Comparison of ENCODE assay signal across 26 mouse cellular contexts in the genomic region with DNA sequence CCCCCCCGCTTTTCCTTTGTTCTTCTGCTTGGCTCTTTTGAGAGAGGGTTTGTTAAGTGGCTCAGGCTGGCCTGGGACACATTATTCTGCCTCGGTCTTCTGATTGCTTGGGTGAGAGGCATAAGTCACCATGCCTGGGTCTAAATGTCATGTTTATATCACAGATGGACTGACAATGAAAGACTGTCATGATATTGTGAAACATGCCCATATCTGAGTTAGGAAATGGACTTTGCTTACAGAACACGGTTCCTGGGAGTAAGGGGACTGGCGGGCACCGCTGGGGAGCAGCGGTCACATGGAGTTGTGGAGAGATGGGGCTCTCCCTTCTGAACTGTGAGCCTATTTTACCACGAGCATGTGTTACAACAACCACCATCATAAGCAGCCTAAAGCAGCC. TPM values are rescaled to one million over a fixed set of nuclear protein-coding genes. Genes with fewer than 3 reads are reported as not detected.
DNase-seq lines count a peak whose midpoint lies in the region; ATAC-seq and TF ChIP-seq lines count a peak whose summit lies in the region.
"Had no signal": no experiment of that assay in that cellular context is flagged by ENCODE, and none has a peak within 500 bp of the region (broad histone marks: within the 10 kb centered on the region; RNA-seq: fewer than 3 reads in every experiment).

No protein-coding gene starts in this region.

- WGBS in liver, adult 2 months = 22% methylated on average over 7 of the region's 7 CpGs
- WGBS in midbrain, embryonic 12.5 days = 64% methylated on average over 6 of the region's 7 CpGs
- 67% methylated on average over 7 of the region's 7 CpGs for WGBS in midbrain, embryonic 10.5 days
- 66% methylated on average over 7 of the region's 7 CpGs for WGBS in intestine, embryonic 15.5 days
- WGBS in liver, postnatal 0 days (ENCODE audit: insufficient replicate concordance) = 62% methylated on average over 7 of the region's 7 CpGs

- no peaks in the 10 kb centered on the region for H3K9me3 ChIP-seq in midbrain, embryonic 12.5 days
- no peaks in the 10 kb centered on the region for H3K9me3 ChIP-seq in midbrain, embryonic 10.5 days (replicated peaks)
- no peaks in the 10 kb centered on the region for H3K9me3 ChIP-seq in intestine, embryonic 15.5 days
- H3K9me3 ChIP-seq in liver, postnatal 0 days (ENCODE audit: low read length) = no peaks in the 10 kb centered on the region
- H3K9me3 ChIP-seq: embryonic facial prominence, embryonic 13.5 days; heart, embryonic 15.5 days; hindbrain, embryonic 15.5 days; limb, embryonic 13.5 days; stomach, embryonic 15.5 days had no signal

- no peak for ATAC-seq in midbrain, embryonic 12.5 days (ENCODE audit: low FRiP score, low read depth)
- ATAC-seq in intestine, embryonic 15.5 days = peak; percentile 39
- peak; percentile 68 for ATAC-seq in liver, postnatal 0 days
- ATAC-seq: midbrain, embryonic 16.5 days had no signal

- peak overlapping the region; percentile 55 for H3K27ac ChIP-seq in liver, adult 2 months (replicated peaks; ENCODE audit: insufficient read depth, low read depth, low read length)
- 0 out of 2 replicates have a peak overlapping the region, but pooled peaks have one; percentile 20 for H3K27ac ChIP-seq in midbrain, embryonic 12.5 days (replicated peaks)
- no peak overlapping the region; the same call in 1 of the 2 replicates for H3K27ac ChIP-seq in midbrain, embryonic 10.5 days (replicated peaks)
- H3K27ac ChIP-seq in intestine, embryonic 15.5 days = no peak overlapping the region
- peak overlapping the region; percentile 74 for H3K27ac ChIP-seq in liver, postnatal 0 days (ENCODE audit: low read depth)
- H3K27ac ChIP-seq: embryonic facial prominence, embryonic 13.5 days; gastrocnemius, adult 2 months; heart, embryonic 15.5 days; hindbrain, embryonic 15.5 days; limb, embryonic 13.5 days; stomach, embryonic 15.5 days had no signal

- peaks cover 14% of the 10 kb centered on the region for H3K4me1 ChIP-seq in liver, adult 2 months (ENCODE audit: control insufficient read depth, insufficient read depth, low read length)
- H3K4me1 ChIP-seq in midbrain, embryonic 12.5 days = peaks cover 4% of the 10 kb centered on the region; the same call in 1 of the 2 replicates
- peaks cover 9% of the 10 kb centered on the region for H3K4me1 ChIP-seq in midbrain, embryonic 10.5 days
- 0 out of 2 replicates have a peak, but pooled peaks cover 3% of the 10 kb centered on the region for H3K4me1 ChIP-seq in intestine, embryonic 15.5 days (replicated peaks)
- H3K4me1 ChIP-seq in liver, postnatal 0 days (ENCODE audit: insufficient read depth) = peaks cover 37% of the 10 kb centered on the region
- H3K4me1 ChIP-seq: heart, embryonic 15.5 days; hindbrain, embryonic 15.5 days; limb, embryonic 13.5 days; stomach, embryonic 15.5 days had no signal

- TF ChIP-seq CTCF in liver, adult 2 months (IDR thresholded peaks at IDR 0.05; ENCODE audit: low read depth, low read length) = no peak
- TF ChIP-seq CTCF in liver, postnatal 0 days (IDR thresholded peaks at IDR 0.05; ENCODE audit: low read depth) = no peak

- H3K79me2 ChIP-seq in liver, adult 2 months (ENCODE audit: control insufficient read depth, insufficient read depth, low read length) = peaks cover 12% of the 10 kb centered on the region; the same call in 1 of the 2 replicates

- TF ChIP-seq POLR2A in liver, adult 2 months (IDR thresholded peaks at IDR 0.05; ENCODE audit: extremely low read depth, insufficient read depth, low read length) = no peak

- DNase-seq in liver, adult 2 months (ENCODE audit: extremely low read depth, low read depth, low spot score) = peak; percentile 94
- no peak for DNase-seq in liver
- DNase-seq in midbrain, embryonic 10.5 days (ENCODE audit: low spot score) = no peak
- DNase-seq in liver, postnatal 0 days = no peak
- no peak for DNase-seq in retina, embryonic 14.5 days (ENCODE audit: low spot score)
- DNase-seq: adrenal gland, postnatal 14 days; cerebellum, adult 2 months; cerebellum, postnatal 25 days; gastrocnemius, adult 2 months; heart, postnatal 36 days; kidney, postnatal 25 days; lung, postnatal 10 days; right cerebral cortex, adult 18-20 months; right cerebral cortex, postnatal 4 days; thymus, adult 18-20 months; thymus, postnatal 36 days had no signal

- TF ChIP-seq EP300 in liver, postnatal 0 days (IDR thresholded peaks at IDR 0.05; ENCODE audit: low read depth) = peak; percentile 60

- H3K27me3 ChIP-seq in liver, adult 2 months (ENCODE audit: control insufficient read depth, insufficient read depth, low read length) = no peaks in the 10 kb centered on the region
- H3K27me3 ChIP-seq in midbrain, embryonic 12.5 days = no peaks in the 10 kb centered on the region
- H3K27me3 ChIP-seq in midbrain, embryonic 10.5 days (ENCODE audit: low read depth, poor library complexity, severe bottlenecking) = no peaks in the 10 kb centered on the region
- H3K27me3 ChIP-seq in intestine, embryonic 15.5 days (replicated peaks) = no peaks in the 10 kb centered on the region
- no peaks in the 10 kb centered on the region for H3K27me3 ChIP-seq in liver, postnatal 0 days (ENCODE audit: insufficient read depth, low read length)
- H3K27me3 ChIP-seq: embryonic facial prominence, embryonic 13.5 days; heart, embryonic 15.5 days; hindbrain, embryonic 15.5 days; limb, embryonic 13.5 days; stomach, embryonic 15.5 days had no signal

- H3K4me2 ChIP-seq in midbrain, embryonic 12.5 days (replicated peaks) = no peak overlapping the region
- no peak overlapping the region for H3K4me2 ChIP-seq in intestine, embryonic 15.5 days (replicated peaks)
- no peak overlapping the region for H3K4me2 ChIP-seq in liver, postnatal 0 days (ENCODE audit: low read depth, low read length)
- H3K4me2 ChIP-seq: embryonic facial prominence, embryonic 13.5 days; heart, embryonic 15.5 days; hindbrain, embryonic 15.5 days; limb, embryonic 13.5 days; stomach, embryonic 15.5 days had no signal

- H3K9ac ChIP-seq in liver, adult 2 months (ENCODE audit: low read depth, low read length) = no peak overlapping the region
- no peak overlapping the region for H3K9ac ChIP-seq in midbrain, embryonic 12.5 days (replicated peaks)
- no peak overlapping the region for H3K9ac ChIP-seq in intestine, embryonic 15.5 days
- H3K9ac ChIP-seq in liver, postnatal 0 days (replicated peaks) = no peak overlapping the region
- H3K9ac ChIP-seq: embryonic facial prominence, embryonic 13.5 days; heart, embryonic 15.5 days; hindbrain, embryonic 15.5 days; limb, embryonic 13.5 days; stomach, embryonic 15.5 days had no signal

- no peak overlapping the region for H3K4me3 ChIP-seq in liver, adult 2 months (ENCODE audit: insufficient read depth, low read depth, low read length)
- no peak overlapping the region for H3K4me3 ChIP-seq in midbrain, embryonic 12.5 days
- no peak overlapping the region for H3K4me3 ChIP-seq in midbrain, embryonic 10.5 days
- H3K4me3 ChIP-seq in intestine, embryonic 15.5 days (replicated peaks) = no peak overlapping the region
- H3K4me3 ChIP-seq in liver, postnatal 0 days (ENCODE audit: low read depth, low read length) = no peak overlapping the region
- H3K4me3 ChIP-seq: embryonic facial prominence, embryonic 13.5 days; erythroblast, embryonic 14.5 days; gastrocnemius, adult 2 months; heart, embryonic 15.5 days; hindbrain, embryonic 15.5 days; limb, embryonic 13.5 days; stomach, embryonic 15.5 days had no signal

- H3K36me3 ChIP-seq in liver, adult 2 months (ENCODE audit: control insufficient read depth, insufficient read depth, low read length) = peaks cover 5% of the 10 kb centered on the region; the same call in 1 of the 2 replicates
- peaks cover 24% of the 10 kb centered on the region for H3K36me3 ChIP-seq in midbrain, embryonic 12.5 days
- H3K36me3 ChIP-seq in midbrain, embryonic 10.5 days = peaks cover 50% of the 10 kb centered on the region
- H3K36me3 ChIP-seq in intestine, embryonic 15.5 days = peaks cover 14% of the 10 kb centered on the region
- H3K36me3 ChIP-seq in liver, postnatal 0 days (replicated peaks; ENCODE audit: insufficient read depth, low read length) = peaks cover 22% of the 10 kb centered on the region
- H3K36me3 ChIP-seq: heart, embryonic 15.5 days had no signal

RNA-seq across cellular contexts. Expression of a gene that starts 30.4 kb away (rescaled TPM):
- total RNA-seq in liver, adult 2 months (2014; rRNA removed) = 0.13 TPM in 1 of 2 replicates, not detected in the other
- 0.05 and 0.28 TPM in 2 replicates for polyA plus RNA-seq in liver, adult 2 months (2012; rRNA removed)
- 115 and 119 TPM in 2 replicates for polyA plus RNA-seq in midbrain, embryonic 12.5 days (2016; fragmentation: Nextera tagmentation; extraction: Ambion mirVana)
- 38.8 and 55.4 TPM in 2 replicates for polyA plus RNA-seq in midbrain, embryonic 10.5 days (2016; fragmentation: Nextera tagmentation; extraction: Ambion mirVana)
- polyA plus RNA-seq in intestine, embryonic 15.5 days (2015; fragmentation: Nextera tagmentation; extraction: Ambion mirVana) = 6.7 and 6.8 TPM in 2 replicates
- polyA plus RNA-seq in liver, postnatal 0 days (2015; fragmentation: Nextera tagmentation; extraction: Ambion mirVana) = 0.63 and 0.69 TPM in 2 replicates

RNA-seq across cellular contexts. Expression of a gene that starts 45.0 kb away (rescaled TPM):
- total RNA-seq in liver, adult 2 months (2014; rRNA removed) = 1.0 and 1.7 TPM in 2 replicates
- 5.0 and 11.3 TPM in 2 replicates for polyA plus RNA-seq in liver, adult 2 months (2012; rRNA removed)
- 19.2 and 20.0 TPM in 2 replicates for polyA plus RNA-seq in midbrain, embryonic 12.5 days (2016; fragmentation: Nextera tagmentation; extraction: Ambion mirVana)
- 21.9 and 22.2 TPM in 2 replicates for polyA plus RNA-seq in midbrain, embryonic 10.5 days (2016; fragmentation: Nextera tagmentation; extraction: Ambion mirVana)
- polyA plus RNA-seq in intestine, embryonic 15.5 days (2015; fragmentation: Nextera tagmentation; extraction: Ambion mirVana) = 44.3 and 50.7 TPM in 2 replicates
- polyA plus RNA-seq in liver, postnatal 0 days (2015; fragmentation: Nextera tagmentation; extraction: Ambion mirVana) = 5.5 and 5.8 TPM in 2 replicates

RNA-seq across cellular contexts. Expression of a gene that starts 52.4 kb away (rescaled TPM):
- total RNA-seq in liver, adult 2 months (2014; rRNA removed) = 24.8 and 28.9 TPM in 2 replicates
- polyA plus RNA-seq in liver, adult 2 months (2012; rRNA removed) = 120 and 133 TPM in 2 replicates
- polyA plus RNA-seq in midbrain, embryonic 12.5 days (2016; fragmentation: Nextera tagmentation; extraction: Ambion mirVana) = 23.8 and 25.7 TPM in 2 replicates
- polyA plus RNA-seq in midbrain, embryonic 10.5 days (2016; fragmentation: Nextera tagmentation; extraction: Ambion mirVana) = 20.5 and 20.8 TPM in 2 replicates
- 633 and 716 TPM in 2 replicates for polyA plus RNA-seq in intestine, embryonic 15.5 days (2015; fragmentation: Nextera tagmentation; extraction: Ambion mirVana)
- 84.8 and 94.7 TPM in 2 replicates for polyA plus RNA-seq in liver, postnatal 0 days (2015; fragmentation: Nextera tagmentation; extraction: Ambion mirVana)
- polyA plus RNA-seq: C2C12 had no signal

Comparison
In these comparisons a context has a peak if more than half of its experiments do, and no peak if none do; other contexts are left out.
1. H3K27ac ChIP-seq: peak in liver, adult 2 months (single experiment), midbrain, embryonic 12.5 days (single experiment) and liver, postnatal 0 days (single experiment); none in midbrain, embryonic 10.5 days (single experiment) and intestine, embryonic 15.5 days (single experiment).